Mouse (Mus musculus): Measurements from ENCODE around the gene Tbc1d17. TPM values are rescaled to one million over a fixed set of nuclear protein-coding genes. Genes with fewer than 3 reads are reported as not detected.
A peak's percentile ranks its signal among the peaks of the same experiment; 100 is the strongest.
"Not testable (repeated sequence)": the region's sequence is repeated elsewhere in the genome, so short reads cannot be mapped to it uniquely, and the experiment has no call there.

The Tbc1d17 gene
- 21.0 and 32.4 TPM in 2 replicates for total RNA-seq (2017)

DNA sequence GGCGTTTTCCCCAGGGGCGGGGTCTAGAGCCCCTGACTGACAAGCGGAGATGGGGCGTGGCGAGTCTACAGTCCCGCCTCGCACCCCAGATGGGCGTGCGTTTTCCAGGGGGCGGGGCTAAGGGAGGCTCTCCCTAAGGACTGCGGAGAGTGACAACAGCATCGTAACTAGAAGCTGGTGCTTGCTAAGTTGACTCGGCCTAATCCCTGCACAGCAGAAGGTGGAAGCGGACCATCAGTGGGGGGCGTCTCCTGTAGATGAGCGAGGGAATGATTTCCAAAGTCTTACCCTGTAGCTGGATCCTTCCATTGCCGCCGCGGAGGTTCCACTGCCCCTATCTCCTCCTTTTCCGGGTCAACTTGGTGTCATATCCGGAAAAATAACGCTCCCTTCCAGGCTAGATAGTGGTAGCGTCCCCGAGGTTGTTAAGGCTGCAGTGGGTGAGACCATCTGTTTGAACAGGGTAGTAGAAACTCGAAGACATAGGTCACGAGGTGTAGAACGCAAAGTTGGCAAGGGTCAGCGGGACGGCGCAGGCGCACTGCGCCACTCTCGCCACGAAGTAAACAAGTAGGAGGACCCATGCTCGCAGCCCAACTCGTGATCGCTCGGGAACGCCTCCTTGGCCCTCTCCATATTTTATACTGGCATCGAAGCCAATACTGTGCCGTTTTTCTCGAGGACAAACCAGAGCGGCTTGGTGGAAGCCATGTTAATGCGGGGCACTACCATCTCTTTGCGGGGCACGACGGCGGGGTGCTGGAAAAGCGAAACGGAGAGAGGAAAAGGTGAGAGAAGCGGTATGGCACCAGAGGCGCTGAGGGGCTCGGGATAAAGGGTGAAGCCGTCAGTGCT, at the start of gene Tbc1d17, which contains the start of gene Akt1s1:
Tbc1d17 (minus strand) TSS at position 519 of the 855 bp plus-strand sequence.
Akt1s1 (plus strand) TSS at position 431 of the 855 bp plus-strand sequence.
- ATAC-seq (replicated peaks; ENCODE audit: low read depth, poor library complexity, severe bottlenecking), result peak; percentile 75

DNA sequence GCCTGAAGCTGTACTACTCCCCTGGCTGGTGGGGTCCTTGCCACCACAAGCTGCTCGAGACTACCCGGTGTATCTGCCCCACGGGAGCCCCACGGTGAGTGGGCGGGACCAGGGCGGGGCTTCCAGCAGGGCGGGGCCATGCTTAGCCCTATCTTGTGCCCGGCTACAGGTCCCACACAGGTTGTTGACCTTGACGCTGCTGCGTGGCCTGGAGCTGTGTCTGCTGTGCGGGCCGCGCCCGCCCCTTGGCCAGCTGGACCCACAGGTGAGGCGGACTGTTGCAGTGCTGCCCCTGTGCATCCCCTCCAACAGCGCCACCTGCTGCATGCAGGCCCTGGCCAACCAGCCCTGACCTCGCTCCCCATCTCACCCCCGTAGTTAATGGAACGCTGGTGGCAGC, 49.7 kb upstream of the Tbc1d17 start:
- ATAC-seq (replicated peaks; ENCODE audit: low read depth, poor library complexity, severe bottlenecking), result no peak

DNA sequence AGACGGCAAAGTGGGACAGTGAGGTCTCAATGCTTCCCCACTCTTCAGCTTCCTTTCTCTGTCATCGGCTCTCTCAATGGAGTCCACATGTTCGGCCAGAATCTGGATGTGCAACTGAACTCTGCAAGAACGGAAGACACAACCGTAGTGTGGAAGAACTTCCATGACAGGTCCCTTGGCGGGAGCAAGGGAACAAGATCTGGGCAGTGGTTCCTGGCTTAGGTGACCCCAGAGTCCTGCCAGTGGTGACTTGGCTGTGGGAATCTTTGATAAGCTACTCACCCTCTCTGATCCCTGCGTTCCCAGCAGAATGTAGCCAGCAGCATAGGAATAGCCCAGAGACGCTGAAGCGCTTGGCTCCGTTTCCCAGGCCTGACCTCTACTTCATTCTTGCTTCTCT, 47.6 kb upstream of the Tbc1d17 start:
- no peak for ATAC-seq (replicated peaks; ENCODE audit: low read depth, poor library complexity, severe bottlenecking)

DNA sequence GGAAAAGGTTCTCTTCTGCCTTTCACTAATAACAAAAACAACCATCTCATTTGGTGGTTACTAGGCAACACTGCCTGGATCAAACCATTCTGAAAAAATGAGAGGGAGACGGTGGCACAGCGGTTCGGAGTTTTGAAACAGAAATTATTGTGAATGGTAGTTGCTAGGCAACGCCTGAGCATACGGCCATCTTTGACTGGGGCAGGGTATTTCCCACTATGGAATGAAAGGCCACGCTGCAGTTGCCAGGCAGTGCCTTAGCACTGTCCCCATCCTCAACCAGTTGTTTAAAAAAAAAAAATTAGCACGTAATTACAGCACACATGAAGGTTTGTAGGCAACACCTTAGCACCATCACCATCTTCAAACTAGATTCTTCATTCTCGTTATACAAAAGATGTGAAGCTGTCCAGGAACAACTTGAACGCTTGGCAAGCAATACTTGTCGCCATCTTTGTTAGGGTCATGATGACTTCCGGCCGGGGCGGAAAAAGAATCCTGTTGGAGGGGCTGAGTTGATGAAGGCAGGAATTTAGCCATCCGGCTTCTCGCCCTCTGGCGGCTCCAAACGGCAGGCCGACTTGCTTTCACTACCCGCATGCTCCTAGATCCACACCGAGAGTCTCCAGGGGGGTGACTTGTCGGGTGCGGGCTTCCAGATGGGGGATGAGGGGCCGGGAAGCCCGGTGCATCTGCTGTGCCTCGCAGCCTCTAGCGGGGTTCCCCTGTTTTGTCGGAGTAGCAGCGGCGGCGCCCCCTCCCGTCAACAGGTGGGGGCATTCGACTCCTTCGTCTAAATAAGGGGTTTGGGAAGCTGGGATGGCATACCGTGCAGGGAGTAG, 46.9 kb upstream of the Tbc1d17 start, which contains the start of gene Fuz:
Fuz (plus strand) TSS at position 487 of the 842 bp plus-strand sequence.
- peak; percentile 79 for ATAC-seq (replicated peaks; ENCODE audit: low read depth, poor library complexity, severe bottlenecking)

DNA sequence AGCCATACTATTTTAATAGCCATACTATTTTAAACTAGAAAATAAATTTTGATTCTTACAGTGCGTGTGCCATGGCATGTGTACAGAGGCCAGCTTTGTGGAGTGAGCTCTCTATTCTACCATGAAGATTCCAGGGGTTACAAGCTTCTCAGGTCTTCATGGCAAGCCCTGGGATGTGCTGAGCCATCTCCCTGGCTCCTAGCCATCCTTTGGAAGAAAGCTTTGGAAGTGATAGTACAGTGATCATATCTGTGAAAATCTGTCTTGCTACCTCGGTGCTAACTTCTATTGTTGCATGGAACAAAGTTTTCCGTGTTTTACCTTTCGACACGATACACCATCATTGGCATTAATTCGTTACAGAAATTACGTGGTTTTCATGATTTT, 46.3 kb upstream of the Tbc1d17 start:
- no peak for ATAC-seq (replicated peaks; ENCODE audit: low read depth, poor library complexity, severe bottlenecking)

DNA sequence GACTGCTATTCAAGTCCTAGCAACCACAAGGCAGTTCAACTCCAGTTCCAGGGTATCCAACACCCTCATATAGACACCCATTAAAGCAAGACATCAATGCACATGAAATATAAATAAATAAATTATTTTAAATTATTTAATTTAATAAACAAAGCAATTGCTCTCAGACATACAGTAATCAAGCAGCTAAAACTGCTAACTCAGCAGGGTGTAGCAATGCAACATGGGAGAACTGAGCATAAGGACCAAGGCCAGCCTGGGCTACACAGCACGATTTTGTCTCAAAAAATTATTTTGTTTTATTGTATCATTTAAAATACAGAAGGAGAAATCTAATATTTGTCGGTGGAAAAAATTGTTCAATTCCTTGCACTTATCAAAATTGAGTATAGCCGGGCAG, 45.3 kb upstream of the Tbc1d17 start:
- no peak for ATAC-seq (replicated peaks; ENCODE audit: low read depth, poor library complexity, severe bottlenecking)

DNA sequence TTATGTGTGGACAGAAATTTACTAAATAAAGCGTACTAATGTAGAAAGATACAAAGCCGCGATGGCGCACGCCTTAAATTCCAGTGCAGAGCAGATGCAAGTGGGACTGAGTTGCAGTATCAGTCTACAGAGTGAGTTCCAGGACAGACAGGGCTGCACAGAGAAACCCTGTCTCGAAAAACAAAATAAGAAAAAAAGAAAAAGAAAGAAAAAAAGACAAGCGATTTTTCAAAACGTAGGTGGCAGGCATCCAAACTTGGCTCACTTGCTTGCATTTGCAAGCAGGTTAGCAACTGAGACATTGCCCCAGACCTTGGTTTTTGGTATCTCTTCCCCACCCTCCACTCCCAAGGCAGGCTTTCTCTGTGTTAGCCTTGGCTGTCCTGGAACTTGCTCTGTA, 44.3 kb upstream of the Tbc1d17 start:
- no peak for ATAC-seq (replicated peaks; ENCODE audit: low read depth, poor library complexity, severe bottlenecking)

DNA sequence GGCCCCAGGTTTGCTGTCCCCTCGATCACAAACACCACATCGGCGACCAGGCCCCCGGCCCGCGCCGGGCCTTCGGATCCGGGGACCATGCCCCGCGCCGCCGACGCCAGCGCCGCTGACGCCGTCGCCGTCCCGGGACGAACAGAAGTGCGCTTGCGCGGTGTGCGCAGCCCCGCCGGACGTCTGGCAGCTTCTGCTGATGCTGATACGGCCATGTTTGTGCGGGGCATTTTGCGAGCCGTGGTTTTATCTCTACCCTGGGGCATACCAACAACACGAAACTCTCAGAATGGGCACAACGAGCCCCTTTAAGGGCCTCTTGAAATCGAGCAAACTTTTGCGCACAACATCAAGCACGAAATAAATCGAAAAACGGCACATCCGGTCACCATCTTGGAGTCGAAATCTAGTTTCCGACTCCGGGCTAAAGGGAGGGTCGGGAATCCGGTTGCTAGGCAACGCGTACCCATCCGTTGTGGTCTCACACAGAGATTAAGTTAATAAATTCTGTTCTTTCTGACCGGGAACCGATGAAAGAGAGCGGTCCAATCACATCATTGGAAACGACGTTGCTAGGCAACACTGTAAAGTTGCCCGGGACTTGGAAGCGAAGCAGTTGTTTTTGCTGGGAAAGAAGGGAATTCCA, 43.5 kb upstream of the Tbc1d17 start, which contains the start of gene Med25:
Med25 (minus strand) TSS at position 437 of the 646 bp plus-strand sequence.
- peak; percentile 57 for ATAC-seq (replicated peaks; ENCODE audit: low read depth, poor library complexity, severe bottlenecking)

DNA sequence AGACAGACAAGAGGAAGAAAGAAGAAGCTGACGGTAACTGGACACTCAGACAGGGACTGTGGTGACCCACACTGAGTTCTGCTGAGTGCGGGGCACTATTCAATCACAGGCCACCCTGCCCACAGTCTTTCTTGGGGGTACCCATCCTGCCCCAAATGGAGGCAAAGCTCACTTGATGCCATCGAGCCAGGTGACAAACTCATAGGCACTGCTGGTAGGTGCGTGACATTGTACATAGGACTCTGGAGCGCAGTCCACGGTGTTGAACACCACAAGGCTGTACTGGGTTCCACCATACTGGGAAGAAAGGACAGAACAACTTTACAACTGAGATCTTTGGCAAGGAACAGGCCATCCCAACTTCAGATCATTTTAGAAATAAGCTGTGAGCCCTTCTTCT, 42.7 kb upstream of the Tbc1d17 start:
- ATAC-seq (replicated peaks; ENCODE audit: low read depth, poor library complexity, severe bottlenecking), result no peak

DNA sequence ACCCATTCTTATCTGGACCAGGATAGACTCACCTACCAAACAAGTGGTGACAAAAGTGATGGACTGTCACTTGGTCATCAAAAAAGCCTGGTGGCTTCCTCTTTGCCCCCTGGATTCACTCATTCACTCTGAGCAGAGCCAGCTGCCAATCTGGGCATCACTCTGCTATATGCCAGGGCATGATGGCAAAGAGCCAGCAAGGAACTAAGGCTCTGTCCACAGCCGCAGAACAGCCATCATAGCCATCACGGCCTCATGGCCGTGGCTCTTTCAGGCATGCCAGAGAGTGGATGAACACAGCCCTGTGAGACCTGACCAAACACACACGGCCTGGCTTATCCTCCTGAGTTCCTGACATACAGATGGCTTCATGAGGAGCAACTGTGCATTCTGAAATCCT, 41.9 kb upstream of the Tbc1d17 start:
- ATAC-seq (replicated peaks; ENCODE audit: low read depth, poor library complexity, severe bottlenecking), result no peak

DNA sequence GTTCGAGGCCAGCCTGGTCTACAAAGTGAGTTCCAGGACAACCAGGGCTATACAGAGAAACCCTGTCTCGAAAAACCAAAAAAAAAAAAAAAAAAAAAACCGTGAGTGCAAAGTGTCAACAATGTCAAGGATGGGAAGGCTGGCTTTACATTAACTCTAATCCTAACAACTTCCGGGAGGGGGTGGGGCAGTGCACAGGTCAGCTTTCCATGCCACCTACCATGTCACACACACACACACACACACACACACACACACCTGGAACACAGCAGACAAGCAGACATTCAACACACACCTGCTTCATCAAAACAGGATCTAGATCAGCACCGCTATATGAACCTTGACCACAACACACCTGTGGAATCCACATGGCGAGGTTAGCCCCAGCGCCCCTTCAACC, 41.3 kb upstream of the Tbc1d17 start:
- ATAC-seq (replicated peaks; ENCODE audit: low read depth, poor library complexity, severe bottlenecking), result no peak

DNA sequence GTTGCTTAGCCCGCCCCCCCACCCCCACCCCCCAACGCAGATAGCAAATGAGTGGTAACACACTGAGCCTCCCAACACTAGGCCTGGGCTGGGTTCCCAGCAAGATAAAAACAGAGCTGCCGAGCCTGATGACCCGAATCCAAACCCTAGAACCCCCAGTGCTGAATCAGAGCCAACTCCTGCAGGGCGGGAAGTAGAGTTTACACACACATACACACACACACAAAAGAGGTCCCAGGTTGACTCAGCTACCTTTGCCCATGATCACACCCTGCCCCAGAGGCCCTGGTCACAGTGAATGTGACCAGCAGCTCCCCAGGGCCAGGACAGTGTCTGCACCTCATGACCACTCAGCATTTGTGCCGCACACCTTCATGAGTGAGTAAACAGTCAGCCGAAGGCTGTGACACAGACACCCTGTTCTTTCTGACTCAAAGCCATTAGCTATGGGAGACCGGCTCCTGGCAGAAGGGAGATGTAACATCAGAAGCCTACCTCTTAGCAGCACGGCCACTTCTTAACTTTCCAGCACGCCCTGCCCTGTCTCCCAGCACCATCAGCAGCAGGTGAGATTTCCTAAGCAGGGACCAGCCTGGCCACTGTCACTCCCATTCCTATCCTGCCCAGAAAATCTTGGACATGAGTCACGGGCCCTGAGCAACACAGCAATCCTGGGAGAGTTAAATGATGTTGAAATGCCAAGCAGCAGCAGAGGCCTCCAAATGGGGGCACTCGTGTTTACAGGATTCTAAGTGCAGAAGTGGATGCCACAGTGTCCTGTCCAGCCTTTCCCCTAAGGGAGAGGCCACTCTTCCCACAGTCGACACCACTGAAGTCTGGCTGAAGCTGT, 39.6 kb upstream of the Tbc1d17 start:
- no peak for ATAC-seq (replicated peaks; ENCODE audit: low read depth, poor library complexity, severe bottlenecking)

DNA sequence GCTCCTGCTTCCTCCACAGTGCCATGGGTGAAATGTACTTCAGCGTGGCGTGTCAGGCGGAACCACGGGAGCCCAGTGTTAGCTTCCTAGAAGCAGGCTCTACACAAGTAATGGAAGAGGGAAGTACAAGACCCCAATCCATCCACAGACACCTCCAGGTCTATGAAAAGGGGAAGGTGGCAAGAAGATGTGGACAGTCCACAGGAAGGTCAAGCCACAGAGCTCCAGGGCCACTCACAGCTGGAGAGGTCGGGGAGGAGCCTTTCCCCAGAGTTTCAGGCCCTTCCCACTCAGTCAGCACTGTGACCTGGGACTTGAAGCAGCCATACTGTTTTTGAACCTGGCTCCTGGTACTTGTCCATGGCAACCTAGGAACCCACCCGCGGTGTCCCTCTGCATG, 38.1 kb upstream of the Tbc1d17 start:
- ATAC-seq (replicated peaks; ENCODE audit: low read depth, poor library complexity, severe bottlenecking), result peak; percentile 26; the same call in 1 of the 2 replicates

DNA sequence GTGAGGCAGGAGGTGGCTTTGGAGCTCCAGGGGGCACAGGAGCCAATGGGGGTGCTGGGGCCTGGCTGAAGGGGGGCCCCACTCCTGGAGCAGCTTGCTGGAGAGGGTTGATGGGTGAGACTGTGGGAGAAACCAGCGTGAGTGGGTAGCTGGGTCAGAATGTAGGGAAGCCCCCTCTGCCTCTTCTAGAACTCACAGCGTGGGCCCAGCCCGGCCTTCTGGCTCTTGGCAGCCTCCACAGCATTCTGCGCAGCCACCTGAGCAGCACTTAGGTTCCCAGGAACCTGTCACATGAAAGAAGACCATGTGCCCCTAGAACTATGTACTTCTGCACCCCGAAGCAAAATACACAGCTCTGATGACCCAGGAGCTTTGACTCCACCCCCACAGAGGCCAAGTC, 35.8 kb upstream of the Tbc1d17 start:
- ATAC-seq (replicated peaks; ENCODE audit: low read depth, poor library complexity, severe bottlenecking), result no peak

DNA sequence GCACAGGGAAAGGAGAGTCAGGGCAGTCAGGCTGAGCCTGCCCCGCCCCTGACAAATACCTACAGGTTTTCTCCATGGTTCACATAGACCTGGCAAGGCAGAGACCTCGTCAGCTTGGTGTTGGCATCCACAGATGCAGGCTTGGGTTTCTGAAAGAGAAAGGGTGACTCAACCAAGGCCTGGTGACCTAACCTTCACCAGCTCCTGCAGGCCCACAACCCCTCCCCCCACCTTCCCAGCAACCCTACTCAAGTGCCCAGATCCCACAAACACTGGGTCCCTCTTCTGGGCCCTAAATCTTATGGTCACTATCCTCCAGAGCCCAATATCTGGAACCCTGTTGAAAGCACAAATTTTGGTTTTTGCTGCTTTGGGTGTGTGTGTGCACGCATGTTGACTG, 34.2 kb upstream of the Tbc1d17 start:
- ATAC-seq (replicated peaks; ENCODE audit: low read depth, poor library complexity, severe bottlenecking), result no peak

DNA sequence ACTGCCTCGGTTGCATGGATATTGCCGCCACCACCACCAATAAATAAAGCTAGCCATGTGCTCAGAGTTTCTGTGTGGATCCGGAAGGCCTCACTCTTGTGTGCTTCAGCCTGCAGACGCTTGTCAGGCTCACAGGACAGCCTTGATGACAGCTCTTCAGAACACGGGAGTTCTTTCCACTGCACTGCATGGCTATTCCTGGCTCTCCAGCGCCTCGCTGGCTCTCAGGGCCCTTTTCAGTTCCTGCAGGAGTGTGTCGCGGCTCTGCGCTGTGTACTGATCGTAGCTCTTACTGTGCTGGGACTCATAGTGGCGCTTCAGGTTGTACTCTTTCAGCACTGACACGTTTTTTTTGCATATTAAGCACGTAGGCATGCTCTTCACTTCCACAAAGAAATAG, 29.0 kb upstream of the Tbc1d17 start:
- no peak for ATAC-seq (replicated peaks; ENCODE audit: low read depth, poor library complexity, severe bottlenecking)

DNA sequence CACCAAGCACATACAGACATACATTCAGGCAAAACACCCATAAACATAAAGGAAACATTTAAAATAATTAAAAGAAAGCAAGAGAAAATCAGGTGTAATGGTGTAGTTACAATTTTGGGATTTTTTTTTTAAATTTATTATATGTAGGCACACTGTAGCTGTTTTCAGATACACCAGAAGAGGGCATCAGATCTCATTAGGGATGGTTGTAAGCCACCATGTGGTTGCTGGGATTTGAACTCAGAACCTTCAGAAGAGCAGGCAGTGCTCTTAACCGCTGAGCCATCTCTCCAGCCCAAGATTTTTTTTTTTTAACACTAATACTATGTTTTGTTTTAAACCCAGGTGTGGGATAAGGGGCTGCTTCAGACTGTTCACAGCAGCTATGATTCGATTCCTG, 22.9 kb upstream of the Tbc1d17 start:
- not testable (repeated sequence) for ATAC-seq (replicated peaks; ENCODE audit: low read depth, poor library complexity, severe bottlenecking)

DNA sequence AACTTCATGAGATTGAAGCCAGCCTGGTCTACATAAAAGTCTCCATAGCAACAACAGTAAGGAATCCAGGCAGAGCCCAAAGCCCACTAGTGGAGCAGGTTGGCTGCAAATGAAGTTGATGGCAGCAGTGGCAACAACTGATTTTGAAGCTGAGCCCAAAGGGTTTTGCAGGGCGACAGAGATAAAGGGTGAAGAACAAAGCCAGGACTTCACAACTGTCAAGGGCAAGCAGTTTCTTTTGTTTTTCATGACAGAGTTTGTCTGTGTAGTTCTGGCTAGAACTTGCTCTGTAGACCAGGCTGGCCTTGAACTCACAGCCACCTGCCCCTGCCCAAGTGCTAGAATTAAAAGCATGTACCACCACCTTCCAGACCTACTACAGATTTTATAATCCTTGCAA, 22.3 kb upstream of the Tbc1d17 start:
- no peak for ATAC-seq (replicated peaks; ENCODE audit: low read depth, poor library complexity, severe bottlenecking)

DNA sequence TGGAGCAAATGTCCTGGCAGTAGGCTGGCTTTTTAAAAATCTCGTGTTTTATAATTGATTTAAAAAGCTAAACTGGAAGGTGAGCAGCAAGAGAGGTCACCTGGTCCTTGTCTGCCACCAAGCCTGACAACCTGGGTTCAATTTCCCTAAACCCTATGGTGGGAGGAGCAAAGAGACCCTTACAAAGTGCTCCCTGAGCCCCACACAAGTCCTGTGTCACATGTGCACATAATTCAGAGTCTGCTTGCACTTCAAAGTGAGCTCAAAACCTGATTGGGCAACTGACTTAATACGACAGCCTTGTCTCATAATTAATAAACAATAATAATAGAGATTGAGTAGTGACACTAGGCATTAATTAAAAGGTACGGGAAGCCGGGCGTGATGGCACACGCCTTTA, 21.7 kb upstream of the Tbc1d17 start:
- ATAC-seq (replicated peaks; ENCODE audit: low read depth, poor library complexity, severe bottlenecking), result no peak
